Mouse (Mus musculus) neural tube, embryonic 14.5 days (tissue): ENCODE data around the gene Olfr1417. TPM values are rescaled to one million over a fixed set of nuclear protein-coding genes. Genes with fewer than 3 reads are reported as not detected.
"Not testable (repeated sequence)": the region's sequence is repeated elsewhere in the genome, so short reads cannot be mapped to it uniquely, and the experiment has no call there.

Experiments used
- ATAC-seq: fragments of 200-750 bp; cut with Nextera tagmentation; 2 replicates; pipeline ENCODE4 v1.8.0; 2017; ENCODE audit warnings: low read depth, mild to moderate bottlenecking, moderate TSS enrichment, moderate library complexity
- H3K27ac ChIP-seq: fragments of 300-500 bp; sonication (generic); 2 replicates; pipeline ENCODE4 v1.5.1; 2014; ENCODE audit warnings: low read depth, mild to moderate bottlenecking, control low read depth, low read length, moderate library complexity, mixed read lengths
- H3K27me3 ChIP-seq: fragments of 300-500 bp; sonication (generic); 2 replicates; pipeline ENCODE4 v1.6.1; 2014; ENCODE audit warnings: low read length; ENCODE audit not compliant: control insufficient read depth, insufficient read depth
- H3K36me3 ChIP-seq: fragments of 300-500 bp; sonication (generic); 2 replicates; pipeline ENCODE4 v1.6.1; 2014; ENCODE audit warnings: low read length, mixed read lengths; ENCODE audit not compliant: control insufficient read depth, insufficient read depth
- H3K4me1 ChIP-seq: fragments of 300-500 bp; sonication (generic); 2 replicates; pipeline ENCODE4 v1.6.1; 2014; ENCODE audit warnings: low read length; ENCODE audit not compliant: control insufficient read depth, insufficient read depth
- H3K4me2 ChIP-seq: fragments of 300-500 bp; sonication (generic); 2 replicates; pipeline ENCODE4 v1.6.1; 2014; ENCODE audit warnings: mild to moderate bottlenecking, low read depth, low read length, control low read depth
- H3K4me3 ChIP-seq: fragments of 300-500 bp; sonication (generic); 2 replicates; pipeline ENCODE4 v1.5.1; 2014; ENCODE audit warnings: low read depth, low read length, control low read depth, mixed read lengths
- H3K9ac ChIP-seq: fragments of 300-500 bp; sonication (generic); replicated peaks from 2 replicates; pipeline ENCODE4 v1.6.1; 2014; ENCODE audit warnings: low read depth, mild to moderate bottlenecking, control low read depth, low read length, mixed read lengths
- H3K9me3 ChIP-seq: fragments of 300-500 bp; sonication (generic); 2 replicates; pipeline ENCODE4 v1.6.1; 2016; ENCODE audit warnings: low read length; ENCODE audit not compliant: control insufficient read depth
- WGBS: fragments of 180-500 bp; shearing (Covaris S2); extraction: QIAGEN DNeasy Blood & Tissue Kit; methylation state at CpG from one replicate; pipeline ENCODE4 v1.1.7; 2014; 5-methylcytosine and 5-hydroxymethylcytosine counted together
- polyA plus RNA-seq: library from polyadenylated mRNA; unstranded; fragments of >200 nt; fragmentation: Nextera tagmentation; extraction: Ambion mirVana; gene quantifications from 2 replicates; pipeline ENCODE4 v1.2.1, GENCODE M21; 2014

The Olfr1417 gene
- 0.15 TPM in 1 of 2 replicates, not detected in the other for polyA plus RNA-seq

DNA sequence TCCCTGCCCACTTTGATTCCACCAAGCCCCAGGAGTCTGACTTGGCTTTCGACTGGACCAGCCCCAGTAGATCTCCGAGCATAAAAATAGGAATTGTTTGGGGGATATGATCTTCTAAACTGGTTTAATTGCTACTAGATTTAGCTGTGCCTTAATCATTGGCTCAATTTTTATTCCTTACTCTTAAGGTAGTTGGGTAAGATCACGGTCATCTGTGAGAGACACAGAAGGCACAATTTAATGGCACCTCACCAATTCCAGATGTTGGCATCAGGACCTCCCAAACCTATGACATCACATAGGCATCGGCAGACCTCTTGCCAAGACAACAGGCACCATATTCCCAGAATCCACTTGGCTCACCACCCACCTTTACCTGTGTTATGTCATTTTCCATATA is at the start of gene Olfr1417:
Gene Olfr1417 (minus strand): TSS at position 101 of the 400 bp plus-strand sequence.
- no peak within 1 kb of the TSS for H3K4me2 ChIP-seq
- no peak within 1 kb of the TSS for H3K4me3 ChIP-seq
- H3K27ac ChIP-seq: no peak within 1 kb of the TSS
- WGBS: 88% methylated on average over 4 of the region's 4 CpGs
- no peaks in the 10 kb centered on the region for H3K36me3 ChIP-seq
- no peak for ATAC-seq
- no peaks in the 10 kb centered on the region for H3K27me3 ChIP-seq
- H3K9ac ChIP-seq: no peak within 1 kb of the TSS
- H3K4me1 ChIP-seq: no peaks in the 10 kb centered on the region
- H3K9me3 ChIP-seq: no peaks in the 10 kb centered on the region

DNA sequence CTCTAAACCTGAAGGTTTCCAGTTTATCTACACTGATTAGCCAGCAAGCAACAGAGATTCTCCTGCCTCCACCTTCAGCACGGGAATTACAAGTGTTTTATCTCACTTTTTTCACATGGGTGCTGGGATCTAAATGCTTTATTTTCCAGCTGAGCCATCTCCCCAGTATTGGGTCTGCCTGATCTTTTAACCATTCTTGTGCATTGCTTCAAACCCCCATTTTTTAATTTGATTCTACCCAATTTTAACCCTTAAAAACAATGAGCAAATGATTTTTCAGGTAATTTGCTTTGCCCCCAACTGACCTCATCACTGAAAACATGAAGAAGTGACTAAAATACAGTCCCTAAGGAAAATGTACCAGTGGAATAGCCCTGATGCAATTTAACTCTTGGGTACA is 47.2 kb upstream of the Olfr1417 start, which contains the start of gene Olfr1420:
Gene Olfr1420 (plus strand): TSS at position 301 of the 400 bp plus-strand sequence.
- Histone ChIP-seq H3K9me3 (no peaks in the 10 kb centered on the region), H3K36me3 (no peaks in the 10 kb centered on the region), H3K27ac (no peak within 1 kb of the TSS), H3K4me2 (no peak within 1 kb of the TSS), H3K4me3 (no peak within 1 kb of the TSS), H3K4me1 (no peaks in the 10 kb centered on the region), H3K9ac (no peak within 1 kb of the TSS), H3K27me3 (no peaks in the 10 kb centered on the region)
- WGBS: 62% methylated on average over 1 of the region's 1 CpGs
- ATAC-seq: no peak

DNA sequence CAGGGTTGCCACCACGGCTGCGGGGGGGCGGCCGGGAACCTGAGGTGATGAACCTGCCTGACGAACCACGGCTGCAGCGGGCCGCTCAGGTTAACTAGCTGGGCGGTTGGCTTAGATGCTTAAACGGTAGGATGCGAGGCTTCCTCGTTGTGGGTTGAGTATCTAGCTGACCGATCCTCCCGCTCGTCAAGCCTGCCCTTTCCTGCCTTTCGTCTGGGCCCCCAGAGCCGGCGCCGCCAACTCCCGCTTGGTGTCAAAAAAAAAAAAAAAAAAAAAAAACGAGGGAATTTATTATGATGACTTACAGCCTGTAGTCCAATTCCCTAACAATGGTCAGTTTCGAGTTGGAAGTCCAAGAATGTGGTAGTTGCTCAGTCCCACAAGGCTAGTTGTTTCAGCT is 39.4 kb upstream of the Olfr1417 start:
- not testable (repeated sequence) for H3K27me3 ChIP-seq, H3K9me3 ChIP-seq, H3K9ac ChIP-seq, H3K4me1 ChIP-seq, H3K4me2 ChIP-seq, H3K27ac ChIP-seq, H3K4me3 ChIP-seq, ATAC-seq, H3K36me3 ChIP-seq
- 70% methylated on average over 19 of the region's 22 CpGs for WGBS

DNA sequence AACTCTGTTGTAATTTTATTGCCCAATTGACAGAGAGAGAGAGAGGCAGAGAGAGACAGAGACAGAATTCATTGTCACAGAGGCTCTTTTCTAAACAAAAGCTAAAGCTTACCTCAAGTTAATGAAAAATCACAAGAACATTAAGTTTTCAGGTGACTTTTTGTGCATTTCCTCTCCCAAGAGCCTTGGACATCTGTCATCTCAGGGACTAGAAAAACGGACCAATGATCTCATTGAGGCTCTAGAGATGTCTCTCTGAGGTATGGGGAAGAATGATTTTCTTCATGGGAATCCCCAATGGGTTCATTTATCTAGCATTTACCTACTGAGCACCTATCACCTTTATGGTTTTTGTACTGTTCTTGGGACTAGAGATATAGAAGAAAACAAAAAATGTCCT is 36.0 kb upstream of the Olfr1417 start, which contains the start of gene Olfr1419:
Gene Olfr1419 (minus strand): TSS at position 101 of the 400 bp plus-strand sequence.
- Histone ChIP-seq H3K9me3 (no peaks in the 10 kb centered on the region), H3K4me2 (no peak within 1 kb of the TSS), H3K27ac (no peak within 1 kb of the TSS), H3K4me3 (no peak within 1 kb of the TSS), H3K4me1 (no peaks in the 10 kb centered on the region), H3K27me3 (no peaks in the 10 kb centered on the region), H3K9ac (no peak within 1 kb of the TSS), H3K36me3 (no peaks in the 10 kb centered on the region)
- no peak for ATAC-seq
- WGBS: 55% methylated on average over 1 of the region's 1 CpGs

DNA sequence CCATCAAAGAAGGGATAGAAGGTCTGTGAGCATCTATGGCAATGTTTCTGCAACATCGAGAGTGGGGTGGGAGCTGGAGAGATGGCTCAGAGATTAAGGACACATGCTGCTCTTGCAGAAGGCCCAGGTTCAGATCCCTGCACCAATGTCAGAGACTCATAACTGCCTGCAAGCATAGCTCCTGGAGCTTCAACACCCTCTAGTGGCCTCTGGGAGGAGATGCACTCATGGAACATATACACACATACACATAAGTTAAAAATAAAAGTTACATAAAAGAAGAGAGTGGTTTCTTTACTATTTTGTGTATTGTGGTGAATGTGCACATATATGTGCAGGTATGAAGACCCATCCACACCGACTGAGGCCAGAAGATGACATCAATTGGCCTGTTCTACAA is 28.8 kb upstream of the Olfr1417 start:
- Histone ChIP-seq H3K36me3 (no peaks in the 10 kb centered on the region), H3K9ac (no peak overlapping the region), H3K4me3 (no peak overlapping the region), H3K27ac (no peak overlapping the region), H3K4me2 (no peak overlapping the region), H3K9me3 (no peaks in the 10 kb centered on the region), H3K27me3 (no peaks in the 10 kb centered on the region), H3K4me1 (no peaks in the 10 kb centered on the region)
- WGBS: 78% methylated on average over 2 of the region's 2 CpGs
- ATAC-seq: no peak

DNA sequence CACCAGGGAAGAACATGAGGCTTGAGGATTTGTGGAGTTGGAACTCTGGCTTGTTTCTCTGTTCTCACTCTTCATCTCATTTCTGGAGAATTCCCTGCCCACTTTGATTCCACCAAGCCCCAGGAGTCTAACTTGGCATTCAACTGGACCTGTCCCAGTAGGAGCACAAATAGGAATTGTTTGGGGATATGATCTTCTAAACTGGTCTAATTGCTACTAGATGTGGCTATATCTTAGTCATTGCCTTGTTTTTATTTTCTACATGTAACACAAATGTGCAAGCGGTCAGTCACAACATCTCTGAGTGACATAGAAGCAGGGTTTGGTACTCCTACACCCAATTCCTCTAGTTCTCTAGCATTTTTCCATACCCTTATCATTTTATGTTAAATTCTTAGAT is 21.9 kb upstream of the Olfr1417 start, which contains the start of gene Olfr1418:
Gene Olfr1418 (minus strand): TSS at position 101 of the 400 bp plus-strand sequence.
- no peaks in the 10 kb centered on the region for H3K4me1 ChIP-seq
- WGBS: 98% methylated on average over 1 of the region's 1 CpGs

DNA sequence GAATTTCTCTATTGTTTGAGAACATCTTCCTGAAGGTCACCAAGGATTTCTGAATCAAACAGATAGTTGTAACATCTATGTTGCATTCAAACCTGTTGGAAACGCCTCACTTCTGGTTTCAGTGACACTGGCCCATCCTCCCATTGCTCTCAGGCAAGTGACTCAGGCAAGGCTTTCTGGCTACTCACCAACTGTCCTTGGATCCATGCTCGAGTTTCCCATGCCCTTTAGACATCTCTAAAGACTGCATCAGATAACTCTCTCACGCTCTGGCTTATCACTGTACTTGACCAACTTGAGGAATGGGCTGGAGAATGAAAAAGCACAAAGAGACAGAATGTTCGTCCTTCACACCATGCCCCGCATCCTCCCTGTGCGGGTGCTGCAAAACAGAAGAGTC is 17.5 kb upstream of the Olfr1417 start:
- ATAC-seq: no peak
- Histone ChIP-seq H3K27ac (no peak overlapping the region), H3K4me1 (no peaks in the 10 kb centered on the region), H3K36me3 (no peaks in the 10 kb centered on the region), H3K9me3 (no peaks in the 10 kb centered on the region), H3K4me3 (no peak overlapping the region), H3K27me3 (no peaks in the 10 kb centered on the region), H3K4me2 (no peak overlapping the region), H3K9ac (no peak overlapping the region)
- WGBS: 78% methylated on average over 6 of the region's 6 CpGs

More for the DNA sequence above, 21.9 kb upstream of the Olfr1417 start, which contains the start of gene Olfr1418:
- Histone ChIP-seq H3K36me3 (no peaks in the 10 kb centered on the region), H3K4me3 (no peak within 1 kb of the TSS), H3K4me2 (no peak within 1 kb of the TSS), H3K27ac (no peak within 1 kb of the TSS), H3K9ac (no peak within 1 kb of the TSS), H3K27me3 (no peaks in the 10 kb centered on the region), H3K9me3 (no peaks in the 10 kb centered on the region)
- ATAC-seq: no peak

DNA sequence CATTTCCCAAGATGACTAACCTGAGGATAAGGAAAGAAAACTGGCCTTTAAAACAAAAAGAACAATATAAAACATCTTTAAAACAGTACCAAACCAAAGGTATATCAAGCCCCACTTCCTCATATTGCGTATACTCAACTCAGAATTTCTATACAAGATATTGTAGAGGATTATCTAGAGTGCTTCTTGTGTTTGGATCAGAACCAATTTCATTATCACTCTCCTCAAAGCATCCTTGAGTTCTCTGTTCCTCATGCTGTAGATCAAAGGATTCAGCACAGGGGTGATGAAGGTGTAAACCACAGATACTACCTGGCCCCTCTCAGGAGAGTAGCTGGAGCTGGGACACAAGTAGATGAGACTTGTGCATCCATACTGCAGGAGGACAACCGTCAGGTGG is 15.8 kb upstream of the Olfr1417 start:
- no peaks in the 10 kb centered on the region for H3K4me1 ChIP-seq
- H3K27me3 ChIP-seq: no peaks in the 10 kb centered on the region
- no peak for ATAC-seq
- H3K4me2 ChIP-seq: no peak overlapping the region
- no peaks in the 10 kb centered on the region for H3K9me3 ChIP-seq
- no peaks in the 10 kb centered on the region for H3K36me3 ChIP-seq
- 94% methylated on average over 2 of the region's 2 CpGs for WGBS
- H3K27ac ChIP-seq: no peak overlapping the region
- no peak overlapping the region for H3K4me3 ChIP-seq
- H3K9ac ChIP-seq: no peak overlapping the region

DNA sequence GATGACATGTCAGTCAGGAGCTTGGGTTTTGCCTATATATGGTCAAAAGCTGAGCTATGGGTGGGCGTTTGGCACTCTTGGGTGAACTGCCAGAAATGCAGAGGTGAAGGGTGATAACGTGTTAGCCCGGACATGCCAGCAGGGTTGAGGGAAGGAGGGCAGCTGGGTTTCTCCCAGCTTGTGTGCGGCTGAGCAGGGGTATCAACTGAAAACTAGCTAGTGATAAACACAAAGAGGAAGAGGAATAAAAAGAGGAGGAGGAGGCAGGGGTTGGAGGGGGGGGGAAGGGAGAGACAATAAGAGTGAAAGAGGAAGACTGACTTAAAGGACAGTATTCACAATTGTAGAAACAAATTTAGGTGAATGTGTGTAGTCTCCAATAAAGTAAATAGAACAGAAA is 13.6 kb upstream of the Olfr1417 start:
- WGBS: 75% methylated on average over 4 of the region's 4 CpGs
- Histone ChIP-seq H3K9me3 (no peaks in the 10 kb centered on the region), H3K4me3 (no peak overlapping the region), H3K4me2 (no peak overlapping the region), H3K36me3 (no peaks in the 10 kb centered on the region), H3K27ac (no peak overlapping the region), H3K4me1 (no peaks in the 10 kb centered on the region), H3K27me3 (no peaks in the 10 kb centered on the region), H3K9ac (no peak overlapping the region)
- no peak for ATAC-seq
